Mouse (Mus musculus): ENCODE measurements around the gene Fabp2.
"Not testable (repeated sequence)": the region's sequence is repeated elsewhere in the genome, so short reads cannot be mapped to it uniquely, and the experiment has no call there.

The Fabp2 gene

GRCm38 (mm10) chr3:122920572-122921435, 25.9 kb downstream of the Fabp2 start:
- no peak for DNase-seq (ENCODE audit: low spot score)

- no peak for DNase-seq (ENCODE audit: low spot score)
Measured at GRCm38 (mm10) chr3:122921676-122922527, 27.0 kb downstream of the Fabp2 start.

- DNase-seq (ENCODE audit: low spot score) = peak; percentile 50
Measured at GRCm38 (mm10) chr3:122923147-122923546, 28.3 kb downstream of the Fabp2 start.

GRCm38 (mm10) chr3:122924009-122924914, 29.4 kb downstream of the Fabp2 start, which contains the start of gene 1810037I17Rik:
TSS of gene 1810037I17Rik (plus strand) at chr3:122924203.
- DNase-seq (ENCODE audit: low spot score) = peak; percentile 97

GRCm38 (mm10) chr3:122929723-122930122, 34.9 kb downstream of the Fabp2 start:
- no peak for DNase-seq (ENCODE audit: low spot score)

GRCm38 (mm10) chr3:122932466-122932865, 37.6 kb downstream of the Fabp2 start:
- DNase-seq (ENCODE audit: low spot score) = no peak

- DNase-seq (ENCODE audit: low spot score) = not testable (repeated sequence)
Measured at GRCm38 (mm10) chr3:122937176-122937575, 42.3 kb downstream of the Fabp2 start.

- DNase-seq (ENCODE audit: low spot score) = no peak
Measured at GRCm38 (mm10) chr3:122939215-122939614, 44.3 kb downstream of the Fabp2 start.

DNA sequence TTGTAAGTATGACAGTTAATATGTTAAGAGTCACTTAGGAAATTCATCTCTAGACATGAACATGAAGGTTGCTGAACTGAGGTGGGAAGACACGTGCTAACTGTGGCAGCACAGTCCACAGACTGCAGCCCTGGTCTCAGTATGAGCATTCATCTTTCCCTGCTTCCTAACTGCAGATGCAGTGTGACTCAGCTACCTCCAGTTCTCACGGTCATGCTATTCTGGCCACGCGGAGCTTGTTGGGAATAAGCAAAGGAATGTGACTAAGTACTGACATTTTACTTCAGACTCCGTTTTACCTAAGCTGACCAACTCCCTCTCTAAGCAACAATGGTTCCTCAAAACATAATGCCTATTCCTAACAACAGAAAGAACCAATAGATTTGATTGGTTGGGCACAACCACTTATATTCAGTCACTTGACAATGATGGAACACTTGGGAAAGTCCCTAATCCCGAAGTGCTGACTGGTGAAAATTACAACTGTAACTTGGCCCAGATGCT, 48.6 kb downstream of the Fabp2 start:
- no peak for DNase-seq (ENCODE audit: low spot score)
